Comparison of ENCODE assay signal across 21 mouse cellular contexts in the genomic region with DNA sequence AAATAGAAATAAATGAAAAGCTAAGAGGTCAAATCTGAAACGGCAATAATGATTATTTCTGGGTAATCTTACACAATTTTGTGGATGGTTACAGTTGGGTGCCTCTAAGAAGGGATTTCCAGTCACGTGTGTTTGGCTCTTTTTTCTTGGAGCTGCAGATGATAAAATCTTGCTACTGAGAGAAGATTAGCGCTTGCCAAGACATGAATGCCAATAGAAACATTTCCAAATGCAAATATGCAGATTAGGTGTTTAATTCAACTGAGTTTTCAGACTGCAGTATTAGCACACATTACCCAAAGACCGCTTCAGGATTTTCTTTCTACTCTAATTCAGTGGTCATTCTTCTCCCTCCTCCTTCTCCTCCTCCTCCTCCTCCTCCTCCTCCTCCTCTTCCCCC.
"Had no signal": no experiment of that assay in that cellular context is flagged by ENCODE, and none has a peak within 500 bp of the region (broad histone marks: within the 10 kb centered on the region; RNA-seq: fewer than 3 reads in every experiment).

No protein-coding gene starts in this region.

- H3K4me3 ChIP-seq: limb, embryonic 12.5 days; limb, embryonic 15.5 days; midbrain, embryonic 12.5 days; midbrain, embryonic 15.5 days; neural tube, embryonic 12.5 days; neural tube, embryonic 15.5 days had no signal

- H3K9ac ChIP-seq: limb, embryonic 12.5 days; limb, embryonic 15.5 days; liver, embryonic 14.5 days; liver, postnatal 0 days; lung, embryonic 14.5 days; midbrain, embryonic 12.5 days; midbrain, embryonic 15.5 days; neural tube, embryonic 12.5 days; neural tube, embryonic 15.5 days had no signal

- H3K9me3 ChIP-seq: midbrain, embryonic 15.5 days; neural tube, embryonic 15.5 days had no signal

- DNase-seq: kidney, postnatal 10 days; kidney, postnatal 36 days; left cerebral cortex, postnatal 4 days; liver, postnatal 0 days; lung, embryonic 14.5 days; right cerebral cortex, adult 18-20 months; right cerebral cortex, postnatal 14 days; right cerebral cortex, postnatal 4 days; thymus, adult 18-20 months; thymus, postnatal 36 days had no signal

- H3K27me3 ChIP-seq: limb, embryonic 12.5 days; limb, embryonic 15.5 days; midbrain, embryonic 12.5 days; midbrain, embryonic 15.5 days; neural tube, embryonic 12.5 days; neural tube, embryonic 15.5 days had no signal

- ATAC-seq: liver, postnatal 0 days; lung, postnatal 0 days; midbrain, embryonic 15.5 days had no signal

- H3K36me3 ChIP-seq: limb, embryonic 12.5 days; limb, embryonic 15.5 days; midbrain, embryonic 12.5 days; midbrain, embryonic 15.5 days; neural tube, embryonic 12.5 days; neural tube, embryonic 15.5 days had no signal

- H3K4me1 ChIP-seq: limb, embryonic 12.5 days; limb, embryonic 15.5 days; midbrain, embryonic 12.5 days; midbrain, embryonic 15.5 days; neural tube, embryonic 12.5 days; neural tube, embryonic 15.5 days had no signal

- H3K4me2 ChIP-seq: limb, embryonic 12.5 days; limb, embryonic 15.5 days; liver, embryonic 11.5 days; lung, embryonic 14.5 days; midbrain, embryonic 12.5 days; midbrain, embryonic 15.5 days; neural tube, embryonic 12.5 days; neural tube, embryonic 15.5 days had no signal

- H3K27ac ChIP-seq: limb, embryonic 12.5 days; limb, embryonic 15.5 days; liver, embryonic 14.5 days; macrophage; midbrain, embryonic 12.5 days; midbrain, embryonic 15.5 days; neural tube, embryonic 12.5 days; neural tube, embryonic 15.5 days; stomach, postnatal 0 days had no signal
